Mouse (Mus musculus): ENCODE measurements at regions not wholly inside any gene's neighbourhood (a gene's known extent, or its start where the extent isn't known, plus 50 kb on each side); places are given as distances from the start of the nearest gene placed in this dataset.

DNA sequence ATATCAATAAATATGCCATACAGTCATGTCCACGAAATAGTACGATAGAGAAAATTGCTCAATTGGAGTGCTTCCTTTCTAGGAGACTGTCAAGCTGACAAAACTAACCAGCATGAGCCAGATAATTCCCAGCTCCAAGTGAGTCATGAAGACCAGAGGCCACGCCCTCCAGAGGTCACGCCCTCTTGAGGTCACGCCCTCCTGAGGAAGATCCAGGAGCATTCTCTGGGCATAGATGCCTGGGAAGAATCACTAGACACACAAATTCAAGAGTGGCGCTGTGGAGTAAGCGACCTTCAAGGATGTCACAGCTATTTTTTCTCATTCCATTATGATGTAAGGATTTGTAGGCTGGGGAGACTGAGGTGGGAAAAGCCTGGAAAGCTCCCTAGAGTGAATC is 76.5 kb downstream of the Pttg1 start:
- no peaks in the 10 kb centered on the region for H3K4me1 ChIP-seq (ENCODE audit: control insufficient read depth, low read depth, low read length)
- H3K27me3 ChIP-seq (ENCODE audit: control insufficient read depth, insufficient read depth, low read depth, low read length), result no peaks in the 10 kb centered on the region
- H3K4me2 ChIP-seq (ENCODE audit: low read depth, low read length), result no peak overlapping the region
- no peak overlapping the region for H3K9ac ChIP-seq (ENCODE audit: low read depth, low read length)
- H3K9me3 ChIP-seq (replicated peaks; ENCODE audit: control insufficient read depth, low read length), result no peaks in the 10 kb centered on the region
- no peak overlapping the region for H3K27ac ChIP-seq (ENCODE audit: low read length)
- ATAC-seq (ENCODE audit: low read depth), result no peak
- H3K36me3 ChIP-seq (ENCODE audit: control insufficient read depth, insufficient read depth), result no peaks in the 10 kb centered on the region
- H3K4me3 ChIP-seq (ENCODE audit: low read depth, low read length), result no peak overlapping the region
- WGBS (ENCODE audit: insufficient replicate concordance), result 50% methylated on average over 7 of the region's 7 CpGs

DNA sequence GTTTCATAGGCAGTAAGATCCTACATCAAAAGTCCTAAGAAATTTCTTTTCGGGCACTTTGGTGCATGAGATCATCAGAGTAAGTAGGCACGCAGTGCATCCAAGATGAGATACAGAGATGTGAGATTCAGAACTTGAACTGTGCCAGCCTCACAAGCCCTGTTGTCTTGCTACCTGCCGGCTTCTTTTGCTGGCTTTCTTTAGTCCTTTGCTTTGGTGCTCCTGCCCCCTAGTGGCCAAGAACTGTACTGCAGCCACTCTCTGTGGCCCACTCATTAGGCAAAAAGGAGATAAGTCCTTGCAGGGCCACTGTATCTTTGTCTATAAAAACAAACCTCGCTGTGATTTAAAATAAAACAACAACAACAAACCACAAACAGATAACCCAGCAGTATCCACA is 77.5 kb downstream of the Pttg1 start:
- H3K4me1 ChIP-seq (ENCODE audit: control insufficient read depth, low read depth, low read length), result no peaks in the 10 kb centered on the region
- no peak overlapping the region for H3K27ac ChIP-seq (ENCODE audit: low read length)
- H3K36me3 ChIP-seq (ENCODE audit: control insufficient read depth, insufficient read depth), result no peaks in the 10 kb centered on the region
- H3K9me3 ChIP-seq (replicated peaks; ENCODE audit: control insufficient read depth, low read length), result no peaks in the 10 kb centered on the region
- whole genome bisulfite sequencing (ENCODE audit: insufficient replicate concordance), result 12% methylated on average over 4 of the region's 4 CpGs
- ATAC-seq (ENCODE audit: low read depth), result no peak
- H3K4me3 ChIP-seq (ENCODE audit: low read depth, low read length), result no peak overlapping the region
- no peak overlapping the region for H3K9ac ChIP-seq (ENCODE audit: low read depth, low read length)
- H3K27me3 ChIP-seq (ENCODE audit: control insufficient read depth, insufficient read depth, low read depth, low read length), result no peaks in the 10 kb centered on the region
- H3K4me2 ChIP-seq (ENCODE audit: low read depth, low read length), result no peak overlapping the region

DNA sequence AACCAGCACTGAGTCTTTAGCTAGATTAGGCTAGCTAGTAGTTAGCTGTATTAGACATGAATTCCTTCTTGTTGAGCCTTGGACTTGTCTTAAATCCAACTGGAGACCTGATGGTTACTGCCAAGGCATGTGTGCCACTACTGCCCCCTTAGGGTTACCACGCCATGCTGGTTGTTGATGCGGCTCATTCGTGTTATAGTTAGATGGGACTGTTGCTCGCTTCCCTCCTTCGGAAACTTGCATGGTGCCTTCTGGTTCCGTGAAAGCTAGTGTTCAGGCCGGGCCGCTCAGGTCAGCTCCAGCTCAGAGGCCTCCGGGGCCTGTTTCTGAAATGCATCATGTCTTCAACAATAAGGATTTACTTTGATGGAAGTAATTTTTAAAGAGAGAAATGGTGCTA is 79.6 kb downstream of the Pttg1 start:
- Histone ChIP-seq H3K27ac (ENCODE audit: low read length) (no peak overlapping the region), H3K4me2 (ENCODE audit: low read depth, low read length) (no peak overlapping the region), H3K4me1 (ENCODE audit: control insufficient read depth, low read depth, low read length) (no peaks in the 10 kb centered on the region), H3K4me3 (ENCODE audit: low read depth, low read length) (no peak overlapping the region), H3K36me3 (ENCODE audit: control insufficient read depth, insufficient read depth) (no peaks in the 10 kb centered on the region), H3K27me3 (ENCODE audit: control insufficient read depth, insufficient read depth, low read depth, low read length) (no peaks in the 10 kb centered on the region), H3K9ac (ENCODE audit: low read depth, low read length) (no peak overlapping the region), H3K9me3 (replicated peaks; ENCODE audit: control insufficient read depth, low read length) (no peaks in the 10 kb centered on the region)
- ATAC-seq (ENCODE audit: low read depth), result no peak
- WGBS (ENCODE audit: insufficient replicate concordance), result 76% methylated on average over 9 of the region's 9 CpGs

DNA sequence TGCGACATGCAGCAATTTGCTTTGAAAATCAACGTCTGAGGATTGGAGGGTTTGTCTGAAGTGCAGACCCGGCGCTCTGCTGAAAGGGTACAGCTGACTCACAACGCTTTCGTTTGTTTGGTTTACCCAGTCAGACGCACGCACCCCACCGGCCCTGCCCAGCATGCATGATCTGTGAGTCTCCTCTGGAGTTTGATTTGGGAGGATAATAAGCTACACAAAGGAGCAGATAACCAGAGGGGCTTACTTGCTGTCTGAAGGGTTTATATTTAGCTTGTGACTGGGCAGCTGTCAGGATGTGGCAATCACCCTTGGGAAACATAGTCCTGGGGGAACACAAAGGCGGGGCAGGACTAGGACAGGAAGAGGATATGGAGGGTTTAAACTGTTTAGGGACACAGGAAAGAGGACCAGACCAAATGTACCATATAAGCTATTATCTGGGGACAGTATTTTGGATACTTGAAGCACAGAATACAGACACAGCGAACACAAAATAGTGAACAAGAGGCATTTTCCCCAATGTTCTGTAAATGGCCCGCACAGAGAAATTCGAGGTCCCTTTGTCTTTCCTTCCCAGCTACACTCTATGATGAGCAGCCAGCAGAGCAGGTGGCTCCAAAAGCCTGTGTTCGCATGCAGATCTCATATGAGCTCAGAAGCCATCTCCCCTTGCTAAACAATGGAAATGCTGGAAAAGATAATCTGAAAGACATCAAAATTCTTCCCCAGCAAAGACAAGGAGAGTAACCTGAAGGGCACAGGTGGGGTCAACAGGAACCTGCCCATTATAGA is 81.1 kb downstream of the Pttg1 start:
- Histone ChIP-seq H3K4me2 (ENCODE audit: low read depth, low read length) (no peak overlapping the region), H3K4me1 (ENCODE audit: control insufficient read depth, low read depth, low read length) (no peaks in the 10 kb centered on the region), H3K27me3 (ENCODE audit: control insufficient read depth, insufficient read depth, low read depth, low read length) (no peaks in the 10 kb centered on the region), H3K9me3 (replicated peaks; ENCODE audit: control insufficient read depth, low read length) (no peaks in the 10 kb centered on the region), H3K9ac (ENCODE audit: low read depth, low read length) (no peak overlapping the region), H3K4me3 (ENCODE audit: low read depth, low read length) (no peak overlapping the region), H3K27ac (ENCODE audit: low read length) (no peak overlapping the region), H3K36me3 (ENCODE audit: control insufficient read depth, insufficient read depth) (no peaks in the 10 kb centered on the region)
- 22% methylated on average over 14 of the region's 14 CpGs for WGBS (ENCODE audit: insufficient replicate concordance)
- ATAC-seq (ENCODE audit: low read depth), result no peak

DNA sequence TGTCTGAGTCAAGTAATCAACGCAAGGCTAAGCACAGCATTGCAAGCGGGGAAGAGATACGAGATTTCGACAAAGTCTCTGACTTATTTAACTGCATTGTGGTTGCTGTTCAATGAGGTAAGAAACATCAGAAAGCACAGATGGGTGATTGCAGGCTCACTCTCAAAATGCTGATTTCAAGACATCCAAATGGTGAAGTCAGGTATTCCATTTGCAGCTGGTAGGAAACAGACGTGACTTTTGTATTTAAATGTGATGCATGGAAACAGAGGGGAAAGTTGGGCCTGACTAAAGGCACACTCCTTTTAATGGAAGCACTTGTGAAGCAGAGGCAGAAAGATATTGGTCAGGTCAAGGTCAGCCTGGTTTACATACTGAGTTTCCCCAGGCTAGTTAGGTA is 82.5 kb downstream of the Pttg1 start:
- Histone ChIP-seq H3K36me3 (ENCODE audit: control insufficient read depth, insufficient read depth) (no peaks in the 10 kb centered on the region), H3K27me3 (ENCODE audit: control insufficient read depth, insufficient read depth, low read depth, low read length) (no peaks in the 10 kb centered on the region), H3K27ac (ENCODE audit: low read length) (no peak overlapping the region), H3K4me2 (ENCODE audit: low read depth, low read length) (no peak overlapping the region), H3K4me1 (ENCODE audit: control insufficient read depth, low read depth, low read length) (no peaks in the 10 kb centered on the region), H3K4me3 (ENCODE audit: low read depth, low read length) (no peak overlapping the region), H3K9ac (ENCODE audit: low read depth, low read length) (no peak overlapping the region), H3K9me3 (replicated peaks; ENCODE audit: control insufficient read depth, low read length) (no peaks in the 10 kb centered on the region)
- ATAC-seq (ENCODE audit: low read depth), result no peak
- WGBS (ENCODE audit: insufficient replicate concordance), result 75% methylated on average over 5 of the region's 5 CpGs

DNA sequence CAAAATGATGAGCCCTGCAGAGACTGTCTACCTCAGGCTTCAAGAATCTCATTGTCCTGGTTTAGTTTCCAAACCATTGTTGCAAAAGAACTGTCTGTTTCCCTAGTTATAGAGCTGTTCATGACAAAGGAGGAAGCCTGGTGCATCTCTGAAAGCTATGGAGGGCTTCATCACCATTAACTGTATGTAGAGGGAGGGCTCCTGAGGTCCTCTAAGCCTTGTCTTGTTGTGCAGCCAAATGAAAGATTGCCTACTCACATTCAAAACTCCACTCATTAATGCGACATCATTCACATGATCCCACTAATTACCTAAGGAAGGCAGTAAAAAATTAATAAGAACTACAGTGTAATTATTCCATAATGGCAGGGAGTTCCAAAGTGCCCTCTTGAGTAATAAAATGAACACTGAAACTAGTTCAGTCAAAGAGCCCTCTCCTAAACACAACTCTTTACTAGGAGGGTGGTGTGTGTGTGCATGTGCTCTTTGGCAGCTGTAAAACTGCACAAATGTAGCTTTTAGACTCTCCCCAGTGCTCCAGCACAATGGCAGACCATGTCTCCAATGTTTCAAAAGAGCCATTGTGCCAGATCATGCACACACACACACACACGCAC is 87.6 kb downstream of the Pttg1 start:
- Histone ChIP-seq H3K36me3 (ENCODE audit: control insufficient read depth, insufficient read depth) (no peaks in the 10 kb centered on the region), H3K27ac (ENCODE audit: low read length) (no peak overlapping the region), H3K9me3 (replicated peaks; ENCODE audit: control insufficient read depth, low read length) (no peaks in the 10 kb centered on the region), H3K27me3 (ENCODE audit: control insufficient read depth, insufficient read depth, low read depth, low read length) (no peaks in the 10 kb centered on the region), H3K4me3 (ENCODE audit: low read depth, low read length) (no peak overlapping the region), H3K9ac (ENCODE audit: low read depth, low read length) (no peak overlapping the region), H3K4me2 (ENCODE audit: low read depth, low read length) (no peak overlapping the region), H3K4me1 (ENCODE audit: control insufficient read depth, low read depth, low read length) (no peaks in the 10 kb centered on the region)
- ATAC-seq (ENCODE audit: low read depth), result no peak
- 67% methylated on average over 2 of the region's 2 CpGs for WGBS (ENCODE audit: insufficient replicate concordance)

DNA sequence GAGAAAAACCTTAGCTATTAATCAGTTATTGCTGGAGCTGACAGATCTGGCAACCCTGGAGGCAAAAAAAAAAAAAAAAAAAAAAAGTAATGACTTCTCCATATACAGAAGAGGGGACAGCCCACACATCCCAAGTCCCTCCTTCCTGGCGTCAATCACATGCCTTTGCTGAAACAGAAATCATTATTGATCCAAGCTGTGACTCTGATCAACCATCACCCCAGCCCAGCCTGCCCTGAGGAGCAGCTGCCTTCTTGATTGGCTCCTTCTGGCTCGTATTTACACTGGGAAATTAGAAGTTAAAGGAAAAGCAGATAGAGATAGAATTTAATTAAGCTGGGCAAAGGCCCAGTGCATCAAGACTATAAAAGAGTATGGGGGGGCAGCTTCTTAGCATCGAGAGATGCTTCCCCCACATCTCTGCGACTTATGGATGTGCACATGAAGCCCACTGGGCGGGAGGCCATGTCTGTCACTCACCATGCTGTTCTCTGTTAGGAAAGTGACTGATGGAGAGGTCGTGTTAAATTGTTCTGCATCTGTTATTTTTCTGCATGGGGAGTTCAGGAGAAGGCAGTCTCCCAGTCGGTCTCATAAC is 90.3 kb downstream of the Pttg1 start:
- no peaks in the 10 kb centered on the region for H3K36me3 ChIP-seq (ENCODE audit: control insufficient read depth, insufficient read depth)
- H3K9me3 ChIP-seq (replicated peaks; ENCODE audit: control insufficient read depth, low read length), result no peaks in the 10 kb centered on the region
- WGBS (ENCODE audit: insufficient replicate concordance), result 47% methylated on average over 7 of the region's 7 CpGs
- H3K27me3 ChIP-seq (ENCODE audit: control insufficient read depth, insufficient read depth, low read depth, low read length), result no peaks in the 10 kb centered on the region
- H3K9ac ChIP-seq (ENCODE audit: low read depth, low read length), result no peak overlapping the region
- ATAC-seq (ENCODE audit: low read depth), result no peak
- no peak overlapping the region for H3K4me3 ChIP-seq (ENCODE audit: low read depth, low read length)
- H3K4me2 ChIP-seq (ENCODE audit: low read depth, low read length), result no peak overlapping the region
- H3K4me1 ChIP-seq (ENCODE audit: control insufficient read depth, low read depth, low read length), result no peaks in the 10 kb centered on the region
- H3K27ac ChIP-seq (ENCODE audit: low read length), result no peak overlapping the region

DNA sequence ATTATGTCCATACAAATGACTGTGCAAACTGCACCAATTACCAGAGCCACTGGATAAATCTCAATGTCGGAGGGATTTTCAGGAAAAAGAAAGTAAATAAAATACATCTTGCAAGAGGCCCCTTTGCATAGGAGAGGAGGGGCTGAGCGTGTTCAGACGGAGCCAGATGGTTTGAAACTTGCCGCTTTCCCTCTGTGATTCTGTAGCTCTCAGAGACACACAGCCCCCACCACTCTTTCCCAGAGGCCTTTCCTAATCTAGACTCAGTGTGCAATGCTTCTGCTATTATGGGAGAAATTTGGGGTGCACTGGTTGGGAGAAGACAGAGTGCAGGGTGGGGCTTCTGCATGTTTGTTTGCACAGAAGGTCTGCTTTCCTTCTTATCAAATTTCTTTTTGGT is 92.5 kb downstream of the Pttg1 start:
- no peaks in the 10 kb centered on the region for H3K4me1 ChIP-seq (ENCODE audit: control insufficient read depth, low read depth, low read length)
- H3K36me3 ChIP-seq (ENCODE audit: control insufficient read depth, insufficient read depth), result no peaks in the 10 kb centered on the region
- no peak overlapping the region for H3K27ac ChIP-seq (ENCODE audit: low read length)
- ATAC-seq (ENCODE audit: low read depth), result no peak
- WGBS (ENCODE audit: insufficient replicate concordance), result 64% methylated on average over 4 of the region's 4 CpGs
- no peaks in the 10 kb centered on the region for H3K27me3 ChIP-seq (ENCODE audit: control insufficient read depth, insufficient read depth, low read depth, low read length)
- H3K4me2 ChIP-seq (ENCODE audit: low read depth, low read length), result no peak overlapping the region
- no peak overlapping the region for H3K4me3 ChIP-seq (ENCODE audit: low read depth, low read length)
- H3K9ac ChIP-seq (ENCODE audit: low read depth, low read length), result no peak overlapping the region
- H3K9me3 ChIP-seq (replicated peaks; ENCODE audit: control insufficient read depth, low read length), result no peaks in the 10 kb centered on the region

DNA sequence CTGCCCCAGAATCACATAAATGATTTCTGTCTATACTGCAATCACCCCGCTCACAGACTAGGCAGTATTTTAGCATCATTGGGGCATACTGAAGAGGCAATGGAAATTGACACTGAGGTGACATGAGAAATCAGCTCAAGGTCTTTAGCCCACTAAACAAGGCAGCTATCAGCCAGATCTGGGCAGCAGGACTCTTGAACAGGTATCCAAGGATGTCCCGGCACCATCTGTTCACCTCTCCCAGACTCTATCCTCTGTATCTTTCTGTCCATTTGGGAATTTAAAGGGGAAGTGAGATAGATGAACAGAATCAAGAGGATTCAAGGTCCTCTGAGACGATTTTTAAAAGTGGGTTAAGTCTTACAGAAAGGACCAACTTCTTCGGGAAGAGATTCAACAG is 112.1 kb downstream of the Pttg1 start:
- H3K4me1 ChIP-seq (ENCODE audit: control insufficient read depth, low read depth, low read length), result no peaks in the 10 kb centered on the region
- no peak for ATAC-seq (ENCODE audit: low read depth)
- H3K27me3 ChIP-seq (ENCODE audit: control insufficient read depth, insufficient read depth, low read depth, low read length), result no peaks in the 10 kb centered on the region
- no peak overlapping the region for H3K4me2 ChIP-seq (ENCODE audit: low read depth, low read length)
- no peaks in the 10 kb centered on the region for H3K36me3 ChIP-seq (ENCODE audit: control insufficient read depth, insufficient read depth)
- no peak overlapping the region for H3K27ac ChIP-seq (ENCODE audit: low read length)
- H3K4me3 ChIP-seq (ENCODE audit: low read depth, low read length), result no peak overlapping the region
- H3K9ac ChIP-seq (ENCODE audit: low read depth, low read length), result no peak overlapping the region
- no peaks in the 10 kb centered on the region for H3K9me3 ChIP-seq (replicated peaks; ENCODE audit: control insufficient read depth, low read length)
- 58% methylated on average over 4 of the region's 4 CpGs for WGBS (ENCODE audit: insufficient replicate concordance)

Measured in liver, embryonic 16.5 days (tissue).